Mouse (Mus musculus) kidney, adult 2 months (tissue): ENCODE measurements at regions not wholly inside any gene's neighbourhood (a gene's known extent, or its start where the extent isn't known, plus 50 kb on each side); places are given as distances from the start of the nearest gene placed in this dataset.

Source experiments
- DNase-seq: peaks from one replicate; pipeline ENCODE4 v3.0.0; 2021
- H3K27ac ChIP-seq: fragments of 200-500 bp; 2 replicates; pipeline ENCODE4 v1.5.1; 2012; ENCODE audit warnings: low read depth, low read length, control low read depth, inconsistent platforms; ENCODE audit not compliant: insufficient read depth
- H3K27me3 ChIP-seq: fragments of 200-500 bp; replicated peaks from 2 replicates; pipeline ENCODE4 v1.6.1; 2012; ENCODE audit warnings: mild to moderate bottlenecking, moderate library complexity, low read length, inconsistent platforms; ENCODE audit not compliant: control insufficient read depth, insufficient read depth
- H3K36me3 ChIP-seq: fragments of 200-500 bp; 2 replicates; pipeline ENCODE4 v1.6.1; 2012; ENCODE audit warnings: mild to moderate bottlenecking, moderate library complexity, low read length, inconsistent platforms; ENCODE audit not compliant: control insufficient read depth, insufficient read depth
- H3K4me1 ChIP-seq: fragments of 200-500 bp; 2 replicates; pipeline ENCODE4 v1.6.1; 2011; ENCODE audit warnings: low read length; ENCODE audit not compliant: control insufficient read depth, insufficient read depth
- H3K4me3 ChIP-seq: fragments of 200-500 bp; 2 replicates; pipeline ENCODE4 v1.5.1; 2011; ENCODE audit warnings: mild to moderate bottlenecking, low read depth, low read length, control low read depth; ENCODE audit not compliant: insufficient read depth
- CTCF ChIP-seq: fragments of 200-500 bp; conservative IDR thresholded peaks from 2 replicates; pipeline ENCODE4 v1.5.1; 2011; ENCODE audit warnings: low read depth, mild to moderate bottlenecking, control low read depth, low read length, moderate library complexity, mixed read lengths; ENCODE audit not compliant: insufficient read depth, insufficient read length
- POLR2A ChIP-seq: fragments of 200-500 bp; IDR thresholded peaks from one replicate; pipeline ENCODE4 v1.6.1; 2011; ENCODE audit warnings: low read depth, low read length, control low read depth
- WGBS: fragments of 180-500 bp; shearing (Covaris S2); methylation state at CpG from one replicate; pipeline ENCODE4 v1.1.7; 2018; 5-methylcytosine and 5-hydroxymethylcytosine counted together

DNA sequence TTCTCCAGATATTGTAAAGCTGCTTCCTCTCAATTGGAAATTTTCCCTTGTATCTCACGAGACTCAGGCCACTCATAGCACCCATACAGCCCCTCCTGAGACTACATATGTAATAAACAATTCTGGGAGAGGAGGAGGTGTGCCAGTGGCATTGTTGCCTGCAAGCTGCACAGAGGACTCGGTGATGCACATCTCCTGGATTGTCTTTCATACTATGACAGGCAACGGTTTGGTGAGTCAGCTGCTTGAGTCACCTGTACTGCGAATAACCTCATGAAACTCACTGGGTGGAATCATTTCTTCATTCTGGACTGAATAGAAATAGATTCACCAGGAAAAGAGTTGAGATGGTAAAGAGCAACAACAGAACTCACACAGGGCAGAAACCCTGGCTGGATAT lies 82.8 kb upstream of the Atg10 start:
- no peak for DNase-seq
- no peaks in the 10 kb centered on the region for H3K36me3 ChIP-seq
- TF ChIP-seq POLR2A = no peak
- no peak for TF ChIP-seq CTCF
- H3K4me1 ChIP-seq = no peaks in the 10 kb centered on the region
- H3K27me3 ChIP-seq = no peaks in the 10 kb centered on the region
- no peak overlapping the region for H3K4me3 ChIP-seq
- H3K27ac ChIP-seq = no peak overlapping the region
- 68% methylated on average over 4 of the region's 4 CpGs for WGBS

DNA sequence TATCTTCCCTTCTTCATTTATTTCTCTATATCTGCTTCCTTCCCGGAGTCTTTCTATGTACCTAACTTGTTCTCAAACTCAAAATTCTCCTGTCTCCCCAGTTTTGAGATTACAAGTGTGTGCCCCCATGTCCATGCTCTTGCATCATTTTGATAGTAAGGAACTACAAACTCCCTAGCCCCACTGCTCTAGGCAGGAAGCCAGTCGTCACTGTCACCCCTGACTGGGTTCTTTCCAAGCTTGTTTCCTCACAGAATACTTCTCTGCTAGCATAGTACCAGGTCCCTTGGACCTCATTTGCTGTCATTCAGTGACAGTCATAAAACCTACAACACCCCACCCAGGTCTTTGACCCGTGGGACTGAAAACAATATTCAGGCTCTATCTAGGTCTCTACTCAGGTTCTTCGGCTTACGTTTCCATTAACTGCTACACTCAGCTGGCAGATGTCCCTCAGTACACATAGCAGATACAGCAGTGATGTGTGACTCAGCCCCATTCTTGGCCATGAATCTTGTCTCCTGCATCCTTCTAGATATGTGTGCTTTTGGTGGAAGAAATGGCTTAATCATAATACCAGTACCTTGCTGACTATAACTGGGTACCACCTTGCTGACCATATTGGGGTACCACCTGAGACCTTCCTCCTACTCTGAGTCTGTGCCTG lies 89.3 kb upstream of the Atg10 start:
- 71% methylated on average over 5 of the region's 5 CpGs for WGBS
- no peak for DNase-seq
- TF ChIP-seq CTCF (no peak), POLR2A (no peak)

DNA sequence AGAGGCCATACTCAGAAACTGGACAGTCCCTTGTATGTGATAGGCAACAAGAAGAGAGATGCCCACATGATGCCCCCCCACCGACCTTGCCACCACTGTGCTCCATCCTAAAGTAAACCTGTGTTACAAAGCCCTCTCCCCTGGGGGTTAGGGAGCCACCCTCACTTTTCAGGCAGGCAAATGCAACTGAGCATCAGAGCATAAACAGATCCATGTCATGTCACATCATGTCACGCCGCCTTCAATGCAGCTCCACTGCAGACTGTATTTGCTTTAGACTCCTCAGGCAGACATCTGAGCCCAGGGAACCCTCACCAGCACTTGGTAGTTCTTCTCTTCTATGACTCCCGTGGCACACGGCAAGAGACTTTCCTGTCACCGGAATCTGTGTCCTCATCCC lies 98.6 kb upstream of the Atg10 start:
- WGBS = 90% methylated on average over 6 of the region's 6 CpGs

More for the DNA sequence above, 89.3 kb upstream of the Atg10 start:
- H3K4me3 ChIP-seq = no peak overlapping the region
- H3K4me1 ChIP-seq = no peaks in the 10 kb centered on the region
- H3K27ac ChIP-seq = no peak overlapping the region
- H3K36me3 ChIP-seq = no peaks in the 10 kb centered on the region
- H3K27me3 ChIP-seq = no peaks in the 10 kb centered on the region

DNA sequence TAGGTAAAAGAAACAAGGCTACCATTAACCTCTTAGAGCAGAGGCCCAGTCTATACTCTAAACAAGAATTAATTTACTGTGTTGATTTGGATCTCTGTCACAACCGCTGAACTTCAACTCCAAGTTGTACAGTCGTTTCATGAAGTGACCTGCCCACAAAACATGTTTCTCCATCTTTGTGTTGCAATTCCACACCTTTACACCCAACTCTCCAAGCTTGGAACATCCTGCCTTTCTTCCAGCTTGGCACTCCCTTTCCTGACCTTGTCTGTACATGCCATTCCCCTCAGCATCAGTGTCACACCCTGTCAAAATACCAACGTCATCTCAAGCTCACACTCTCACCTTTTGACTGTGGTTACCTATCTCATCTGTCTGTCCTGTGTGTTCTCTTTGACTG lies 103.1 kb upstream of the Atg10 start:
- Histone ChIP-seq H3K4me1 (no peaks in the 10 kb centered on the region), H3K4me3 (no peak overlapping the region), H3K27me3 (no peaks in the 10 kb centered on the region), H3K36me3 (no peaks in the 10 kb centered on the region), H3K27ac (no peak overlapping the region)
- WGBS = 71% methylated on average over 3 of the region's 3 CpGs
- no peak for TF ChIP-seq POLR2A
- no peak for TF ChIP-seq CTCF
- DNase-seq = no peak

More for the DNA sequence above, 98.6 kb upstream of the Atg10 start:
- TF ChIP-seq POLR2A (no peak), CTCF (no peak)
- DNase-seq = no peak
- H3K4me1 ChIP-seq = no peaks in the 10 kb centered on the region
- no peaks in the 10 kb centered on the region for H3K27me3 ChIP-seq
- H3K27ac ChIP-seq = no peak overlapping the region
- H3K36me3 ChIP-seq = no peaks in the 10 kb centered on the region
- no peak overlapping the region for H3K4me3 ChIP-seq

DNA sequence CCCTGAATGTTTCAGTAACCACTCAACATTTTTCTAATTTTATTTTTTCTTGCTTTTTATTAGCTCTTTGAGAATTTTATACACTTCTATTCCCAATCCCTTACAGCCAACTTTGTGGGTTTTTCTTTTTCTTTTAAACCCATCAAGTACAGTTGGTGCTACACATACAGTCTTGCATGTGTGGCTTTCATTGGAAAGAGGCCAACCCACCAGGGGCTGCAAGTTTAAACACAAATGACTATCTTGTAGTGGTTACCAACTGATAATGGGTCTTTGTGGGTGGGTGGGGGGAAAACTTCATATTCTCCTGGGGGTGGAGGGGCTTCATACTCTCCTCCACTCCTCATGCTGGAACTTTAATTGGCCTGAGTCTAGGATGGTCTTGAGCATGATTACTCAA lies 110.5 kb upstream of the Atg10 start:
- Histone ChIP-seq H3K27me3 (no peaks in the 10 kb centered on the region), H3K4me3 (no peak overlapping the region)

DNA sequence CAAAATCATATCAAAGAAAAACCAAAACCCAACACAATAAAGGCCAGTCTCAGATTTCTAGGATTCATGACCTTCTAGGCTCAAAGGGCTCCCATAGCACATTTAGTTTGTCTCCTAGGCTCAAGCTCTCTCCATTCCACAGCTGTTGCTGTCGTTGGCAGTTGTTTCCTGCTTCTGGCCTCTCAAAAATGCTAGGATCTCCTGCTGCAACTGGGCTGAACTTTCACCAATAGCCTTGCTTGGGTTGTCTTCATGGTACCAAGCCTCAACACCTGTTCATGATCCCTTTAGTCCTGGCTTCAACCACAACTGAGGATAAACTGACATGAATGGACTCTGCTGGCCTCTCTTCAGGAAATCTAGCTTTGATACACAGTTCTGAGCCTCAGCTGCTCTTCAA lies 115.9 kb upstream of the Ssbp2 start:
- 58% methylated on average over 1 of the region's 1 CpGs for WGBS
- H3K36me3 ChIP-seq = no peaks in the 10 kb centered on the region
- no peak overlapping the region for H3K27ac ChIP-seq
- no peak overlapping the region for H3K4me3 ChIP-seq
- TF ChIP-seq CTCF (no peak), POLR2A (no peak)
- DNase-seq = no peak
- H3K4me1 ChIP-seq = no peaks in the 10 kb centered on the region
- H3K27me3 ChIP-seq = no peaks in the 10 kb centered on the region

More for the DNA sequence above, 110.5 kb upstream of the Atg10 start:
- DNase-seq = no peak
- TF ChIP-seq POLR2A = no peak
- no peak for TF ChIP-seq CTCF
- Histone ChIP-seq H3K27ac (no peak overlapping the region), H3K36me3 (no peaks in the 10 kb centered on the region), H3K4me1 (no peaks in the 10 kb centered on the region)

DNA sequence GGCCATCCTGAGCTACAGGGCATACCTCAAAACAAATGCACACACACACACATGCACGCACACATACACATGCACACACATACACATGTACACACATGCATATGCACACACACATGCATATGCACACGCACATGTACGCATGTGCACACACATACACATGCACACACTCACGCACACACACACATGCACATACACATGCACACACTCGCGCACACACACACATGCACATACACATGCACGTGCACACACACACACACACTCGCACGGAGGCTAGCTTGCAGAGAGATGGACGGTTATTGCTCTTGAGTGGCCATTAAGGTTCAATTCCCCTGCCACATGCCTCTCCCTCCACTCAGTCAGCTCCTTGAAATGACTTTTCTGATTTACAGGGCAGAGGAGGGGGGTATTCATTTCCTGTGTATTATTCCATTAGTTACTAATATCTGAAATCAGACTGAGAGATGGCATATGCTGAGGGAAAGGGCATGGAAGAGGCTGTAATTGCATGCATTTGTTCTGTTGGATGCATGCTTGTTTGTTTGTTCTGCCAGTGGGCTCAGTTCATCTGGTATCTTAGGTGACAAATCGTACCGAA lies 111.5 kb upstream of the Ssbp2 start:
- Histone ChIP-seq H3K4me3 (no peak overlapping the region), H3K27ac (no peak overlapping the region), H3K4me1 (no peaks in the 10 kb centered on the region), H3K36me3 (no peaks in the 10 kb centered on the region), H3K27me3 (no peaks in the 10 kb centered on the region)
- TF ChIP-seq CTCF (no peak), POLR2A (no peak)
- DNase-seq = no peak
- WGBS = 86% methylated on average over 12 of the region's 12 CpGs
